Mouse (Mus musculus) testis, postnatal 10 days (tissue): ENCODE measurements around the gene Vegfb.
"Not testable (repeated sequence)": the region's sequence is repeated elsewhere in the genome, so short reads cannot be mapped to it uniquely, and the experiment has no call there.

Experiments
- DNase-seq: peaks from one replicate; pipeline ENCODE4 v3.0.0; 2021; ENCODE audit warnings: low spot score

Gene Vegfb

DNA sequence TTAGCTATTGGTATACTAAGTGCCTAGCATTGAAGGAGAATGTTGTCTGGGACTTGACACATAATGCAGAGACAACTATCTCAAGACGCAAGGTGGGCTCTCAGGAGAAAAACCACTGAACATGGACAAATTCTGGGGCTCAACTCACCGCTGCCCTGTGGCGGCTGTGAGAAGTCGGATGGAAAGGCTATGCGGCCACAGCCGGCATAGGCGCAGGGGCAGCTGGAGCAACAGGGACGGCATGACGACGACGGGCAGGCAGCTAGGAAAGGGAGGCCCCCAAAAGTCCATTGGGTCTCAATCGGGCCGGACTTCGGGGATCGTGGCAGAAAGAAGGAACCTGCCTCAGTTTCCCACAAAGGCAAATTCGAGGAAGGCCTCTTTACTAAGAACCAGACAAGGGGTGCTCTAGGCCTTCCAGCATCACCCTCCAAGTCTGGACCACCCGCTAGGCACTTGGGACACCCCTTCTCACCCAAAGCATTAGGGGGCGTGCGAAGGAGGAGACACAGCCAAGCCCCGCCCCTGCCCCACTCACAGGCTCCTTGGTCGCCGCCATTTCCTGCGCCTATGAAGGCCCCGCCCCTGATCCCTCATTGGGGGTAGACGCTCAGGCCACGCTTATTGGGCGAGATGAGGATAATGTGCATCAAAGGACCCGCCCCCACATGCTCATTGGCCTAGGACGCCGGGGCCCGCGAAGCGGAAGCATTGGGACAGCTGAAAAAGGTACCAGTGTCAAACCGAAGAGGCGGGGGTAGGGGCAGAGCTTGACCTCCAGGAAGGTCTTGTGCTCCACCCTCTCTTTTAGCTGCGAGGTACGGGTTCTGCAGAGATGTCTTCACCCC, 4.8 kb upstream of the Vegfb start, which contains the start of gene Dnajc4:
TSS of gene Dnajc4 (minus strand) at position 562 of the 848 bp plus-strand sequence.
- DNase-seq, result peak; percentile 98

DNA sequence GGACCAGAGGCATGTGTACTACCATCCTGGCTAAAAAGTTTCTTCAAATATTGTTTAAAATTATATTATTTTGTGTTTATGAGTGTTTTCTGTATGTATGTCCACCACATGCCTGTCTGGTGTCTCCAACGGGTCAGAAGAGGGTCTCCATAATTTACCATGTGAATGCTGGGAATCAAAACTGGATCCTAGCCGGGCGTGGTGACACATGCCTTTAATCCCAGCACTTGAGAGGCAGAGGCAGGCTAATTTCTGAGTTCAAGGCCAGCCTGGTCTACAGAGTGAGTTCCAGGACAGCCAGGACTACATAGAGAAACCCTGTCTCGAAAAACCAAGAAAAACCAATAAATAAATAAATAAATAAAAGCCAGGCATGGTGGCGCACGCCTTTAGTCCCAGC, 3.7 kb upstream of the Vegfb start:
- not testable (repeated sequence) for DNase-seq

DNA sequence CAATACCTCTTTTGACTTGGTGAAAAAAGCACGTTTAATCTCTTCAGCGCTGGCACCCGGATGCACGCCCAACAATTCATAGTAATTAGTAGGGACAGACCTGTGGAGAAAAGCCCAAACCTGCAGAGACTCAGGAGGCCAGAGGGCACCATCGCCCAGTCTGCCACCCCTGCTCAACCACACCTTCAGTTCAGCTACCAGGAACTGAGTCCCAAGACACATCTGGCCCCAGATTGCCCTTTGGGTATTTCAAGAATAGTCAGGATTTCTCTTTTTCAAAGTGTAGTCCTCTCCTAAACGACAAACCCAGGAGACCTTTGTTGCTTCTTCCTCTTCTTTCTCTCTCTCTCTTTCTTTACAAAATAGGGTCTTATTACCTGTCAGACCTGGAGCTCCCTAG, 3.3 kb upstream of the Vegfb start:
- peak; percentile 34 for DNase-seq

DNA sequence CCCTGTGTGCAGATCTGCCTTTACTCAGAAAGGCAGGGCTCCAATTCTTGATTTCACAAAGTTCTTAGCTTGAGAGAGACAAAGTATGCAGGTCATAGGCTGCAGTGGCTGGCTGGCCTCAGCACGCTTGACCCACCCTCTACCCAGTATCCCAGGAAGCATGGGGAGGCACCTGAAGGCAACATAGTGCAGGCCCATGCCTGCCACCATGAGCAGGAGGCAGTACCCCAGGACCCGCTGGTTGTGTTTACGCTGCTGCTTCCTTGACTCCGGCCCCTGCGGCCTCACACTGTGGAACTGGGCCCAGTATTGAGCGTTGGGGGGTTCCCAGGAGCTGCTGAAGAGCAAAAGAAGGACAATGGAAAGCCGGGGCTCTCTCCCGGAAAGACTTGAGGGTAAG, 1.8 kb upstream of the Vegfb start:
- peak; percentile 42 for DNase-seq

DNA sequence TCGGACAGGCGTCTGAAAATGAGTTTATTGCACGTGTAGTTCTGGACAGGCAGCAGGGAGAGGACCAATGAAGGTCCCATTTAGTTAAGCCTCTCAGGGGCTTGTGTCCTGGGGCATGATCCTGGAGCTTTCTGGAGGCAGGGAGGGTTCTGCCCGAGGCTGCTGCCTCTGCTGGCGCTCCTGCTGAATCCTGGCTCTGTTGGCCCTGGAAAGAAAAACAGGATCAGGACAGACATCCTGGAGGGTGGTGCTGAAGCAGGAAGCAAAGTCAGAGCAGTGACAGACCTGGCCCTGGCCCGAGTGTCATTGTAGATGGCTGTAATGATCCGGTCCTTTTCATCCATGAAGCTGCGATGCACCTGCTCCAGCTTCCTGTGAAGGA, 444 bp upstream of the Vegfb start:
- DNase-seq, result no peak

DNA sequence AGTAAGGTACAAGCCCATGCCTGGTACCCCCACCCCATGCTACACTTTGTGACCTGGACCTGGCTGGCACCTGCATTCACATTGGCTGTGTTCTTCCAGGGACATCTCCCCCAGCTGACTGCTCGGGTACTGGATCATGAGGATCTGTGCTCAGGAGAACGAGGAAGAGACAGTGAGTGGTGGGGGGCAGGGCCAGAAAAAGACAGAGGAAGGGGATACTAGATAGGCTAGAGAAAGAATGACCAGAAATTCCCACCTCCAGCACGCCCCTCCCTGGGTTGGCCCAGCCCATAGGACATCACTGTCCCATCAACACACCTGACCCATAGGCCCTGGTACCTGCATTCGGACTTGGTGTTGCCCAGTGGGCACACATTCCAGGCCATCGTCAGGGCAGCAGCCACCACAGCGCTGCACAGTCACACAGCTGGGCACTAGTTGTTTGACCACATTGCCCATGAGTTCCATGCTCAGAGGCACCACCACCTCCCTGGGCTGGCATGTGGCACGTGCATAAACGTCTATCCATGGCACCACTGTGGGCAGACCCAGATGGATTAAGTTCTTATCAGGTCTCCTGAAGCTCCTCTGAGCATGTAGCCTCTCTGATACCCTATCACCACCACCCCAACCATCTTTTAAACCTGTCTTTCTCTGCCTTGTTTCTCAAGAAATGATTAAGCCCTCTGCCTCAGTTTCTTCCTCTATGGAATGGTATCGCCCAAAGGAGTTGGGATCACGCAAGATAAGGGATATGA, 1.3 kb downstream of the Vegfb start:
- no peak for DNase-seq

DNA sequence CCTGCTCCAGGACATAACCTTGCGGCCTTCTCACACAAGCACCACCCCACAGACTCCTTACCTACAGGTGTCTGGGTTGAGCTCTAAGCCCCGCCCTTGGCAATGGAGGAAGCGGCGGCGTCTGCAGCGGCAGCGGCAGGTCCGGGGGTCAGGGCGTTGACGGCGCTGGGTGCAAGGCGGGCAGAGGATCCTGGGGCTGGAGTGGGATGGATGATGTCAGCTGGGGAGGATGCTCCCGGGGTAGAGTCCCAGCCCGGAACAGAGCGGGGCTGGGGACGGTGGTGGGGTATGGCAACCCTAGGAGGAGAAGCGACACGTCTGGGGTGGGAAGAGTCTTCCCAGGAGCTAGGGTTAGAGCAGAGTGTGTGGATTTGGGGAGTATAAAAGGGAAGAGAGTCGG, 2.2 kb downstream of the Vegfb start:
- DNase-seq, result no peak

DNA sequence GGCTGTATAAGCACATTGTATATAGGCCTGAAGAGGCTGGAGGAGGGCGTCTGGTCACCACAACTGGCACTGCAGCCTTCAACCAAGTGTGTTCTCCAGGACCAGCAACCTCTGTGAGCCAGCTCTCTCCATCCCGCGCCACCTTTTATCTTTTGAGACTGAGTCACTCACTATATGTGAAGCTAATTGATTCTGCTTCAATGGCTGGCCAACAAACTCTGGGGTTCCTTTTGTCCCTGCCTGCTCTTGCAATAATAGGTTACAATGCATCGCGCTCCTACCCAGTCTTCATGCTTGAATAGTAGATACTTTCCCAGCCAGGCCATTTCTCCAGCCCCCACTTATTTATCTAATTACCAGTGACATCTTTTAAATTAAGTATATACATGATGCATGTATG, 3.8 kb downstream of the Vegfb start:
- no peak for DNase-seq

DNA sequence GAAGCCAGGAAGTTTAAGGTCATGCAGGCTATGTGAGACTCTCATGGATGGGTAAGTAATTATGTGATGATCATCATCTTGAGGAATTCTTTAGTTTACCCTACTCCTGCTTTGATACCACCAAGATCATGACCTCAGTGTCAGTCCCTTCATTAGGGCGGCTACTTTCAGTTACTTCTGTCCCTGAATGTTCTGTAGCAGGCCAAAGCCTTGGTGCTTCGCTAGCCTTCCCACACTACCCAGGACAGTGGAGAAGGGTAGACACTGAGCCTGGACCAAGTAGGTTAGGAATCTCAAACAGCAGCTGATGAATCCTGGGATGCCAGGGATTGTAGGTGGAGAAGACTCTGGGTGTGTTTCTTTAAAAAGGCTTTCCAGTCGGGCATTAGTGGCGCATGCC, 6.0 kb downstream of the Vegfb start:
- no peak for DNase-seq

DNA sequence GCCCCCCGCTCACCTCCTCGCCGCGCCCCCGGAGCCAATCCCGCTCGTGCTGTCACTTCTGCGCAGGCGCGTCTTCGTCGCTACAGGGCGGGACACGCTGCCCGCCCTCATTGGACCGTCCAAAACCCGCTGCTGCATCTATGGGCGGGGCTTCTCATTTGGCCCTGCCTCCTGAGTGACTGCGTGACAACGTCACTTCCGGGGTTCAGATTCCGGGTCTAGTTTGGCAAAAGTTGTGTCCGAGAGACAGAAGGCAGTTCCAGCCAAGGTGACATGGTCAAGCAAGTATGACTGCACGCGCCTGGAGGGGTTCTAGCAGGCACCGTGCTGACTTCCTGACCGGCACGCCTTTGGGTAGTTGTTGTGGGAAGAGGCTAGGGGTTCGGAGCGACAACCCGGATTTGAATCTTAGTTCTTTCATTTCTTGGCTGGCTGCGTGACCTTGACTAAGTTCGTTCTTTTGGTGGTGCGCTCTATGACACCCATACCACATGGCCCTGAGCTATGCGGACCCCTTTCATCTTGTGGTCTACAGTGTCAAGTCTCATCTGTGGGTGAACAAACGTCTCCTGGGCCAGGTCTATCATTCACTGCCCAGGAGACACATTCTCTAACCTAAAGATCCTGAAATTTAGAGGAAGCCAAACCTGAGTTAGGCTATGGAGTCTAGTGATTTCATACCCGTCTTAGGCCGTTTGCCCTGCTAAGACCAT, 6.9 kb downstream of the Vegfb start, which contains the start of gene Fkbp2:
TSS of gene Fkbp2 (minus strand) at position 121 of the 713 bp plus-strand sequence.
- DNase-seq, result peak; percentile 99

DNA sequence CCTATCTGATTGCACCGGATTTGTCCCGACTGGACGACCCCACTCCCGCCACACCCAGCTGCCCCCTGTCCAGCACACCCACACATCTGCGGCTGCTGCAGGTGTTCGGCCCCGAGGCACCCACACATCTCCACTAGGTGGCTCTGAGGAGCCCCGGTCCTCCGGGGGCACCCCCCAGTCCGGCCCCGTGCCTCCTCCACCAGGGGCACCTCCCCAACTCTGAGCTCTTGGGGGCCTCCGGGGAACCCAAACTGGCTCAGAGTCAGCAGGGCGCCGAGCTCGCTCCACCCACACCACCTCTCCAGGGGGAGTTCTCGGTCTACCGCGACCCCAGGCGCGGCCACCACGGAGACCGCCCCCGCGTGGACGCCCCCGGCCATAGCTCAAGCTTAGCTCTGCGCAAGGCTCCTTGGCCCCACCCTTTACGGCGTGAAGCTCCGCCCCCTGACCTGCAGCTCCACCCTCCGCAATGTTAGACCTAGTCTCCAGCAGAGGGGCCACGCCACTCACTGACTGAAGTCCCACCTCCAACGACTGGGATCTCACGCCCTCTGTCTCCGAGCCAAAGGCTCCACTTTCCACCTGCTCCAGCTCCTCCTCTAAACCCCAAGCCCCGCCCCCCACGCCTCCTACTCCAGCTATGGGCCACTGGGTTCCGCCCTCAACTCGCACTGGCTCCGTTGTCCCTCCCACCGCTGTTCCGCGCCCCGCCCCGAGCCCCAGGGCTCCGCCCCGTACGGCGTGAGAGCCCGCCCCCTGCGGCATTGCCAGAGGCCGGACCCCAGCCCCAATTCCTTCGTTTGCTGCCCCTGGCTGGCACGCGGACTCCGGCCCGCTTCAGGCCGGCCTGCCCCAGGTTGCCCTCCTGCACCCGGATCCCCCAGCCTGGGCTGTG, 7.7 kb downstream of the Vegfb start:
- DNase-seq, result peak; percentile 100

DNA sequence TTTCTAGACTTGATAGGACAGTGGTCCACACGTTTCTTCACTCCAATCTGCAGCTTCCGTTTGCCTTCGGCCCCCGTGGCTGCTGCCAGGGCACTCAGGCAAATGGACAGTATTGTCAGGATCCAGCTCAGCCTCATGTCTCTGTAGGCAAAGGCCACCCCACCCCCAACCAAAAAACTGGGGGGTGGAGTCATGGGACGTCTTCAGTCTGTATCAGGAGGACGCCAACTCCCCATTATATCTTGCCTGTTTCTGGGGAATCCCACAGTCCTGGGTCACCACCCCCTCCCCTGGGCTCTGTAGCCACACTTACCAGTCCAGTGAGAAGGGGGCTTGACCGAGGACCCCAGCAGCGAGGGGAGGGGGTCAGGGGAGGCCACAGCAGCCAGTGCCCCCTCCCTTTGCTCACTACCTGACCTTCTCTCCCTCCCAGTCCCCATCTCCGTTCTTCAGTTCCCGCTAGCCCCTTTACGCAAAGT, 8.4 kb downstream of the Vegfb start:
- no peak for DNase-seq

DNA sequence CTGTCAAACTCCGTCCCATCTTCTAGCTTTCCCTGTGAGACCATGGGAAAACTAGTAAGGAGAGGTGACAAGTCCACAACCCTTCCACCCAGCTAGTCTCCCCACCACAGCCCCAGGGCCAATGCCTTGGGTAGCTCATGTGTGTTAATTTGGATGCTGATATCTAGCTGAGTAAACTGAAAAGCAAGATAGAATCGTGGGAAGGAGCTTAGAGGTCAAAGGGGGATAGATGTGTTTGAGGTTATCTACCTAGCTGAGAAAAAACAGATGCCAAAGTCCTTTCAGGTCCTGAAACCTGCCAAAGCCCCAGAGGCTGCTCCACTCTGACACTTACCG, 8.8 kb downstream of the Vegfb start:
- DNase-seq, result no peak

DNA sequence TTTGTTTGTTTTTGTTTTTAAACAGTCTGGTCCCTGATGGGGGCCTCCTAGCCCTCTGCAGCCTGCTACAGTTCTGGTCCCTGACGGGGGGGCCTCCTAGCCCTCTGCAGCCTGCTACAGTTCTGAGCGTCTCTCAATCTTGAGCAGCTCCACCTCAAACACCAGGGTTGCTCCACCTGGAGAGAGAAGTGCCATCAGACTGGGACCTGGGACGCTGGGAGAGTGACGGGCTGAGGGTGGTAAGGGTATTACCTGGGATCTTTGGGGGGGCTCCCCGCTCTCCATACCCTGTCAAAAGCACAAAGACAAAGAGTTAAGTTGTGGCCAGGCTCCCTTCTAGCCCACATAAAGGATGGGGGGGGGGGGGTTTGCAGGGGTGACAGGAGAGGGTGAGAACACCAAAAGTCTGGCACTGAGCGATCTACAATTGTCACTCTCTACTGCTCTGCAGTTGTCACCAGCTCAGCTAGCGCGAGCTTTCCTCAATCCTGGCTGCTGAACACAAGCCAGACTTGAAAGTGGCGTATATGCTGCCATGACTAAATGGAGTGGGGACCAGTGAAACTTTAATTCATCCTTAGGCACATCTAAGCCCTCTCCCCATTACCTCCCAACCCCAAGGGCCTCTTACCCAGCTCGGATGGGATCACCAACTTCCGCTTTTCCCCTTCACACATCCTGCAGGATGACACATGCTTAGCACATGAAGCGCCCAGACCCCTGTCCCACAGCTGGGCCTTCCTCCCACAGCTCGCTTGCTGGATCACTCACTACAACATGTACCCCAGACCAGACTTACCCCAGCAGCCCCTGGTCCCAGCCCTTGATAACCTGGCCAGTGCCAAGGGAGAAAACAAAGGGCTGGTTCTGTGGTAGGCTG, 9.5 kb downstream of the Vegfb start:
- no peak for DNase-seq

DNA sequence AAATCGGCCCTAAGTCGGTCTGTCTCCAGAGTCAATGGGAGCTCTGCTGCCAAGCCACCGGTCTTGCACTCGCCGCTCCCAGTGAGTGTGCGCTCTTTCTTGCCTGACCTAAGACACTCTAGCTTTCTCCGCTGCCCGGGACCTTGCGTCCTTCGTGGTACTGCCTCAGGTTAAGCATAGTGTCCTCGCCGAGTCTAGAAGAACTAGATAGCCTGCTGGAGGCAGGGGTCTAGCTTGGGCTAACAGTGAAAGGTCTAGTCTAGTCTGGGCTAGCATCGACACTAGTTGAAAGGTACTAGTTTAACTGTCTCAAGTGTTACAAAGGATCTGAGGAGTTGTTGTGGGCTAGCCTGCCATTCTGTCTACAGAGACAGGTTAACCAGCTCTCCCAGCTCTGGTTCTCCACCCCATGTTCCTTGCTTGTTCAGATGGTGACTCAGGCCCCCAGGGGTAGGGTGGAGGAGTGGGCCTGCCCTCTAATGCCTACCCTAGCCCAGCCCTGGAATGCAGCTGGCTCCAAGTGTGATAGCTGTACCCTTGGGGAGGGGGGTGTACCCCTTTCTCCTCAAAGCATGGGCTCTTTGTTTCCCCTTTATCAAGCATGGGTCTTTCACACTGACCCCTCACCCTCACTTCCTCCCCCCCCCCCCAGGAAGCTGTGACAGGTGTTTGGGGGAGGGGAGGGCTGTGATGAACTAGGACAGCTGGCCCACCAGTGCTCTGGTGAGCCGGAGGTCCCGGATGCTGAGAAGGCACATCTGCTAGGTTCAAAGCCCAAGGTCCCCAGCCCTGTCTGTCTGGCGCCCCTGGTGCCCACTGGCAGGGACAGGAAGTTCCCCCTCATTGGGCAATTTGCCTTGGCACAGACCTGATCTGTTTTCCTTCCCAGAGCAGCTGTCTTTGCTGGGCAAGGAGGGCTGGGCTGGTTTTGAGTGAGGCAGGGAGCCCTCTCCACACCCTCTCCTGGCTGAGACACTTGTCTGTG, 11.6 kb downstream of the Vegfb start, which contains the start of gene Plcb3:
TSS of gene Plcb3 (minus strand) at position 934 of the 985 bp plus-strand sequence.
- peak; percentile 69 for DNase-seq

DNA sequence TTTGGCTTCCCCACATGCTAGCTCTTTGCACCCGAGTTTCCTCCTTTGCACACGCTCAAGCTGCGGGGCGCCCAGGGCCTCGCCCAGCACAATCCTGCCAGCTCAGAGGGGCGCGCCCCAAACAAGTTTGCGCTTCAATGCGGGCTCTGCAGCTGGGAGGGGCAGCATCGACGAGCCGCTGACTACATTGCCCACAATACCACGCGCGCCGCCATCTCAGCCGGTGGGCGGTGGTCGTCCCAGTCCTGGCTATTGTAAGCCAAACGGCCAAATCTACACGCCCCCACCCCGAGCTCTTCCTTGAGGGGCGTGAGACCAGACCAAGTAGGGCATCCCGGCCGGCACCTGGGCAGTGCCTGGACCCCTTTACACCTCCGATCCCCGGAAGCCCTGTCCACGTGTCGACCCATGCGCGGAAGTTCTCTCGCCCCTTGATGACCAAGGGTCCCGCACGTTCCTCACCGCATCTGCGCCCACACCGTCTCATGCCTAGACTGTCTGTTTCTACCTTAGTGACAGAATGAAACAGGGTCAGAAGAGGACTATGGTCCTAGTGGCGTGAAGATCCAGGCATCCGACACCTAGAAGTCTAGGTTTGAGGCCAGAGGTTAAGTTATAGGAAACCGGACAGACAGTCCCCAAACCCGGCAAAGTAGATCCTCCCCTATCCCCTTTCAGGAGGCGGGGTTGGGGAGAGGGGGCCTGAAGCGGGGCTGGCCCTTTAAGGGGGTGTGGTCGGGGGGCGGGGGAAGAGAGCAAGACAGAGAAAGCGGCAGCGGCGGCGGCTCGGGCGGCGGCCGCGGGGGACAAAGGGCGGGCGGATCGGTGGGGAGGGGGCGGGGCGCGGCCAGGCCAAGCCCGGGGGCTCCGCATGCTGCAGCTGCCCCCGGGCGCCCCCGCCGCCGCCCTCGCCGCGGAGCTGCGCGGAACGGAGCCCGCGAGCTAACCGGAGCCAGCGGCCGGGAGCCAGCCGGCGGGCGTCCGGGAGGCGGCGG, 12.9 kb downstream of the Vegfb start, which contains the start of gene Ppp1r14b:
TSS of gene Ppp1r14b (plus strand) at position 758 of the 995 bp plus-strand sequence.
- peak; percentile 94 for DNase-seq

DNA sequence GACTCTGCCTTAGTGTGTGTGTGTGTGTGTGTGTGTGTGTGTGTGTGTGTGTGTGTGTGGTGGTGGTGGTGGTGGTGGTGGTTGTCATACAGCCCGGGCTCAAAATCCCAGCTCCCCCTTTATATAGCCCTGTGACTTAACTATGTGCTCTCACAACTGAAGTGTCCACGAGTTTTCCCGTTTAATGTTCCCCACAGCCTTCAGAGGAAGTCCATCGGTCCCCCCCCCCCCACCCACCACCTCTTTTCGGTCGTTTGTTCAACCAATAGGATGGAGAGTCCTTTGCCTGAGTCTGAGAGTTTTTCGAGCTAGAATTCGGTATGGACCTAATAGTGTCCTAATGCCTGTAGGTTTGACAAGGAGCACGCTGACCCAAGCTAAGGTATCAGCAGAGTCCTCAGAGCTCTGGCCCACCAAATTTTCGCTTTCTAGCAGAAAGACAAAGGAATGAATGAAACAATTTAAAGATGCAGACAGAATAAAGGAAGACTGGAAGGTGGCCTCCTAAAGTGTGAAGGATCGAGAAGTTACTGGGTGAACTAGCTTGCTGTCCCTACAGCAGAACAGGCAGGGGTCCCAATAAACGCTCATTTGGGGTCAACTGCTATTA, 13.8 kb downstream of the Vegfb start:
- no peak for DNase-seq
